Mouse (Mus musculus): ENCODE data around the gene Stk17b.

The Stk17b gene

DNA sequence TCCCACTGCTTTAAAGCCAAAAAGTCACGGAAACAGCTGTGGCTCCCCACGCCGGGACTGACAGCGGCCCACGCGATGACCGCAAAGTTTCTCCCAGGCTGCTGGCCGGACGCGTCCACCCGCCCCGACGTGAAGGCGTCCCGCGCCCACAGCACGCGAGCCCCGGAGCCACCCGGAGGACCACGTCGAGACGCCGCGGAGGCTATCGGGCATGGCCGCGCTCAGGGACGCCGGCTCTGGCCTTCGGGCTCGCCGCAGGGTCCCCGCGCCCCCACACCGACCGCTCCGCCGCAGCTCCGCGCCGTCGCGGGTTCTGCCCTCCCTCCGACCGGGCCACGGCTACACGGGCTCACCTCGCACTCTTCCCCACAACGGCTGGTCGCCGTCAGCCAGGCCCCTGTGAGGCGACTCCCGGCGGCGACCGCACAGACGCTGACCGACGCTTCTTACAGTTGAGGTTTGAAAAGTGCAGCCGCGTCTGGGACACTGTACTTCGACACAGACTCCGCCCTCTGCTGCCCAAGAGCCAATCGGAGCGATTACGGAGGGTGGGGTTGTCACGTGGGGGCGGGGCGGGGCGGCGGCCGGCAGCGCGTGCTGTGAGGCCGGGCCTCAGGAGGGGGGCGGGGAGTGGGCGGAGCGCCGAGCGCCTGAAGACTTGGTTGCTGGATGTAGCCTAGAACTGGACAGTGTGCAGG, at the start of gene Stk17b:
Gene Stk17b, minus strand, starts transcription at position 504 of the 698 bp plus-strand sequence.
- peak; percentile 95 for DNase-seq (ENCODE audit: low read depth, low spot score)

DNA sequence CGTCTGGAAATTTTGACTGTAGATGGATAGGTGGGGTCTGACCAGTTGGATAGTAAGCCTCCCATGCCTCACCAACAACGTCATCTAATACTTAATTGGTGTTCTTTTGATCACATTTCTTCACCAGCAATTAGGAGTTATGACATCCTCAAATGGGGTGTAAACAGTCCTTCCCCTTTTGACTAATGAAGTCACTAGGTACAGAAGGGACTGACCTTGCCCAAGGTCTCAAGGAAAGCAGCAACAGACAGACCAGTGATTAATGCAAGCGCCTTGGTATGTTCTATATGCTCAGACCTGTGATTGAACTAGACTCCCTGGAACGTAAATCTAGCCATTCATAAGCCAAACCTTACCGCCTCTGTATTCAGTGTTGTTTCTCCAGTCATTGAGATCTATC, 45.3 kb upstream of the Stk17b start:
- no peak for DNase-seq (ENCODE audit: low read depth, low spot score)

DNA sequence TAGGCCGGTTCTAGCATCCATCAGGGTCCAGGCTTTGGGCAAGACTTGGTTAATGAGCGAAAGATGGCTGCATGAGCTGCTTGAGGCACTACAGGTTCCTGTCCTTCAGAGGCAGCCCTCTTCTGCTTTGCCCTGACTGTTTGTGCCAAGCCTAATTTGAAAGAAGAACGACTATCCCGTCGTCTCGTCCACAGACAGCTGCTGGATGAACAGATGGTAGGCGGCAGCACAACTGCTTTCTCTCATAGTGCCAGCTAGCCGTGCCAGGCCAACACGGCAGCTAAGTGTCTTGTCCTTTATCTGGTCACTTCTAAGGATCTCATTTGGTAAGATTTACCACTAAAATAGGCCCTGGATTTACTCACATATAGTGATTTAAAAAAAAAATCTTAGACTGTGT, 44.1 kb upstream of the Stk17b start:
- no peak for DNase-seq (ENCODE audit: low read depth, low spot score)

DNA sequence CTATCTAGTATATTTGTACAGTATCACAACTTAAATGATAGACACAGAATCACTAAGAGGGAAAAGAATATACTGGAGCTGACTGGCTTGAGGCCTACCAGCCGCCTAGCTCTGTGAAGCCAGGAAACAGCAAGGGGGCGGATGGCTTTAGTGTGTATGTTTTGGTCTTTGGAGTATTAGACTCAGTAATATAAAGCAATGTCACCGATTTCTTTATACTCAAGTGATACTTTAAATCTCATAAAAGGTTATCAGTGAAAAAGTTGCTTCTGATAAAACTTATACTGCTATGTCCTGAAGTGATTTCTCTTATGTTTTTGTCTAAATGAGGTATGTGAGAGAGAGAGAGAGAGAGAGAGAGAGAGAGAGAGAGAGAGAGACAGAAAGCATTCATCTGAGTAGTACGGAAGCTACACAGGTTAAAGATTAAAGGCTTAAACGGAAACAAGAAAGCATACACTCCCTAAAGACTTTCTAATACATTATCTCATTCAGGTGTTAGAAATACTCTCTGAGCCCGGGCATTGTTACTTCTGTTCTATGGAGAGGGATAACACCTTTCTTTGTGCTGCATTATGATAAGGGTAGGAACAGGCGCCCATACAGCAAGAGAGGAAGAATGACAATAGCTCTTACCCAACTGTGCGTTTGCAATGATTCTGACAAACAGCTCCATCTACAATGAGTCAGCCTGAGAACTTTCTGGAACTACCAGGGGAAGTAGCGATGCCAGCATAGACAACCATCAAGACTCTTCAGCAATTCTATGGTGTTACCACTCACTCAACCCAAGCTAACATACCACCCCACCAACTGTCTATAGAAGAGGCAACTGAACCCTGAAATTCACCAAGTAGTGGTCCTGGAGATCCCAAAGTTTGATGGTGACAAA, 39.7 kb upstream of the Stk17b start:
- DNase-seq (ENCODE audit: low read depth, low spot score) = no peak

DNA sequence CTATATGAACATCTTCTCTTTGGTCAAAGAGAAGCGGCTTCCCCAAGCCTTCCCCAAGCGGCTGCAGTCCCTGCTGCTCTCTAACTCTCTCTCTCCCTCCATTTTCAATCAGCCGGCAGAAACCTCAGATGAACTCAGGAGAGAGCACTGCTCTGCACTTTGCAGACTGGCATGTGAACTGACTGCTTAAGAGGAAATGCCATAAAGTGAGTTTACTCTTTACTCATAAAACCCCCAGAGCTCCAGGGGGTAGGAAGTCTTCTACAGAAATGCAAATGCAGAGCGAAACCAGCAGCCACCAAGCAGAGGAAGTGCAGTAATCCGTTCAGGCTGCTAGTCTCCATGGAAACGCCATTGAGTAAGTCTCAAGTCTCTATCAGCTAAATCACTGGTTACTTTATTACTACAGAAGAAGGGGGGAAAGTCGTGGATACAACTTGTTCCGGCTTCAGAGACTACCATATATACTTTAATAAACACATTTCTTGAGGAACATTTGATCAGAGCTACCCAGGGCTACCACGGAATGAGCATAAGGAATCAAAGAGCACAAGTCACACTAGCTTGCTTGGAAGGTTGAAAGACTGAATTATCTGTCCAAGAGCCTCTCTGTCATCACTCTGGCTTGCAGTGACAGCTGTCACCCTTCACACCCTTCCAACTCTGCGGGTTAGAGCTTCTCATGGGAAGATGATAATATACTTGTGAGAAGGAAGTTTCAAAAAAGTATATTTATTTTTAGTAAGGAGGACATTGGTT, 38.8 kb upstream of the Stk17b start:
- peak; percentile 99 for DNase-seq (ENCODE audit: low read depth, low spot score)

DNA sequence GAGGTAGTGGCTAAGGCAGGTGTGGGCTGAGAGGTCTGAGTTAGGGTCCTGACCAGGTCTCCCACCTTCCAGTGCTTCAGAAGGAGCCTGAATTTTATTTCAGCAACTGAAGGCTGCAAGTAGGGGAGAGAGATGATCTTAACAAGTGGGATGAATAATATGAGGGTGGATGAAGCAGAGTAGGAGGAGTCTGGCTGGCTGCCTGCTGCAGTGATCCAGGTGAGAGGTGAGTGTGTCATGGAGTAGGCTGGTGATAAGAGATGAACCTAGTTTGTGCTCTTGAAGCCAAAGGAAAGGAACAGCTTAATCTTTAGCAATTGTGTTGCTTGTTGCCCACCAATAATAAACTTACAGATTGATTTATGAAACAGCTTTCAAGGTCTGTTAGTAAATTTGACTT, 37.0 kb upstream of the Stk17b start:
- no peak for DNase-seq (ENCODE audit: low read depth, low spot score)

DNA sequence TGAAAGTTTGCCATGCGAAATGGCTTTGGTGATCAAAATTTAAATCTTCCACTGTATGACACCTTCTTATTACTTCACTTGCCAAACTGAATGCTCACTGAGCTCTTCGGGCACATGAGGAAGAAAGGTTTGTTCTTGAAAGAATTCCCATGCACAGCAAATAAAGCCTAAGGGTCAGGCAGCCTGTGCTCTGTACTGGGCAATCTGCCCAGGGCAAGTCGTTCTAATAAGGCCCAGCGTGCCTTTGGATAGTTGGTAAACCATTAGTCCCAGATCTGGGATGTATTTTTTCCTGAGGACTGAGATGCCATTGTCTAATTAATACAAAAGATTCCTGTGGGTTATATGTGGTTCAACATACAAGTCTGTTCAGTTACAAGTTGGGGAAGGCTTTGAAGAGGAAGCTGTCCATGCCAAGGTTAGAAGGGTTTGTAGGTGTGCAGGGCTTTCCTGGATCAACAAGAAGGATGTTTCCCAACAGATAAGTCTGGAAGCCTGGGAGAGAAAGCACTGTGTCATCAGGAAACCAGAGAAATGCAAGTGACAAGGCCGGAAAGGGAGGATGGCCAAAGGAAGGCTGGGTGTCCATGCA, 35.1 kb upstream of the Stk17b start:
- no peak for DNase-seq (ENCODE audit: low read depth, low spot score)

DNA sequence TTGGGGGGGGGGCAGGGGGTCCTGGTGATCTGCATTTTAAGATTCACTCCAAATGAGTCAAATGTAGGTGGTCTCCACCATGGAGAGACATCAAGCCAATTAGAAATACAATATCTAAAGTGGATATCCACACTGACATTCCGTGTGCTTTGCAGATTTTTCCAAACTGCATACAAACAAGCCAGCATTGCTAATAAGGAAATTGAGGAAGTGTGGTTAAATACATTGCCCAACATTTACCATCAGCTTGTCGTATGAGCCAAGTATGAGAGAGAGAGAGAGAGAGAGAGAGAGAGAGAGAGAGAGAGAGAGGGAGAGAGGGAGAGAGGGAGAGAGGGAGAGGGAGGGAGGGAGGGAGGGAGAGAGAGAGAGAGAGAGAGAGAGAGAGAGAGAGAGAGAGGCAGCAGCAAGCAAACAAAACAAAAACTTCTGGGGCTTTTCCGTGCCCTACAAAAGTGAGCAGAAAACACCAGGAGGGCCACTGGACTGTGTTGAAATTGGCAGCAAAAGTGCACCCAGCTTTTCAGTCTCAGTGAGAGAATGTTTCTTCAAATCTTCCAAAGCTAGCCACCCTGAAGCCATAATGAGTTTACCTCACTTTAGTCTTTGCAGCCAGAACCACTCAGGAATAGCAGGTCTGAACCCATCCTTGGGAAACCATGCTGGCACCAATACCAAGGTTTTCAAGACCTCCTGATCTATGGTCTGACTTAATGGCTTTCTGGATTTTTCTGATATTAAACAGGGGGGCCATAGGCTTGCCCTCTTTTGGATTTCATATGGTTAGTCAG, 33.2 kb upstream of the Stk17b start:
- DNase-seq (ENCODE audit: low read depth, low spot score) = no peak

DNA sequence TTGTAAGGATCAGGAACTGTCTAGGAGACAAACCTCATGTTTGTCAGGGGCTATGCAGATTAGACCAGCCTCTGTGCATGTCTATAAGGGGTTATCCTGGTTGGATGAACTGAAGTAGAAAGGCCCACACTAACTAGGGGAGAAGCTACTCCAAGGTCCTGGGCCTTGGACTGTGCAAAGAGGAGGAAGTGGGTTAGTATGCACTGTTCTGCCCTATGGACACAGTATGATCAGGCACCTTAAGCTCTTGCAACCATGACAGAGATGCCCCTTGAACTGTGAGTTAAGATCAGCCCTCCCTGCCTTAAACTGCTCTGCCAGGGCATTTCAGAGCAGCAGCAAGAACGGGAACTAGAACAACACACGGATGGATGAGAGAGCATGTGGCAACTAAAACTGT, 31.3 kb upstream of the Stk17b start:
- DNase-seq (ENCODE audit: low read depth, low spot score) = no peak

DNA sequence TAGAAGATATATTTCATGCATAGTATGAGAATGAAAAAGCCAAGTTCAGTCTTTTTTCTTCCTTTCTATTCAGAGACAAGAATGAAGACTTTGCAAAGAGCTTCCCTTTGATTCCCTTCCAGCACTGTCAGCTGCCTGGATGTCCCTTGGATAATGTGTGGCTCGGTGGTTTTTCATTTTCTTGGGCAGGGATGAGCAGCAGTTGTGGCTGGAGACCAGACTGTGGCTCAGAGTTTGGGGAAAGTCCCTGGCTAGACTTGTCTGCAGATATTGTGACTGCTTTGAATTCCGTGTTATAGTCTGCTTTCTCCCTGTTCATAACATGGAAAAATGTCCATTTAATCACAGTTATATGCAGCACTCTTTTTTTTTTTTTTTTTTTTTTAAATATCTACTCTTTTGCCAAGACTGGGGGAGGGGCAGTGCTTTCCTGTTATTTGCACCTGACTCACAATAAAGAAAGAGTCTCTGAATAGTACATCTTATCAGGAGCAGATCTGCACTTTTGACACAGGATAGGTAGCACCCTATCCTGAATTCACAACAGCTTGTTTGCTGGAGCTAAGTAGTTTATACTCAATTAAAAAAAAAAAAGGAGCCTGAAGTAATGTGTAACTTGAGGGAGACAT, 29.2 kb upstream of the Stk17b start:
- no peak for DNase-seq (ENCODE audit: low read depth, low spot score)

DNA sequence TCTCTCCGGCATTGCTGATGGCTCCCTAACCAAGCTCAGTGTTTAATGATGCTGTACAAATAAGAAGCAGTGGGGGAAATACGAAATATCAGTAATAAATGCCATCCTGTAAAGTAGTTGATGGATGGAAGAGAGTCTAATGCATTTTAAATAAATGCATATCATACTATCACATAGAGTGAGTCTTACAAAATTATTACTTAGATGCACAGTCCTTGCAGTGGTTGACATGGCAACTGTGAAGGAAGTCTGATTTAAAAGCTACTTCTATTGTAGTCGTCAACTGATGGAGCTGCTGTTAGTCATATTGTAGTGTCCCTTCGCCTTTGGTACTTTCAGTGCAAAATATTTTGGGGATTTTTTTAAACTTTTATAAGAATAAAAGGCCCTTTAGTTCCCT, 26.9 kb upstream of the Stk17b start:
- DNase-seq (ENCODE audit: low read depth, low spot score) = no peak

DNA sequence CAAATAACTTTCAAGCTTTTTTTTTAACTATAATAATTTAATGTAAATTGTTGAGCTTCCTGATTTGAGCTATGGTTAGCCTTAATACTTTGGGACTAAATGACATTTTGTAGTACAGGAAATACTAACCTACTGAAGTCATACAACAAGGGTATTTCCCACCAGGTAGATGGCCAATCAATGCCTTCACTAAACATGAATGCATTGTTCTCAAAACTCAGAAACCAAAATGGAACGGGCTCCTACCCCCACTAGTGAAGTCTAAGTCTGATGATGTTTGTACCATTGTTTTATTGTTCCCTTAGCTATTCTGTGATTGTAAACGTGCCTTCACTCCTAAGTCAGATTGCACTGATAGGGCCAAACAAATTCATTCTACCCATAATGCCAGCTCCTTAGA, 23.2 kb upstream of the Stk17b start:
- DNase-seq (ENCODE audit: low read depth, low spot score) = no peak

DNA sequence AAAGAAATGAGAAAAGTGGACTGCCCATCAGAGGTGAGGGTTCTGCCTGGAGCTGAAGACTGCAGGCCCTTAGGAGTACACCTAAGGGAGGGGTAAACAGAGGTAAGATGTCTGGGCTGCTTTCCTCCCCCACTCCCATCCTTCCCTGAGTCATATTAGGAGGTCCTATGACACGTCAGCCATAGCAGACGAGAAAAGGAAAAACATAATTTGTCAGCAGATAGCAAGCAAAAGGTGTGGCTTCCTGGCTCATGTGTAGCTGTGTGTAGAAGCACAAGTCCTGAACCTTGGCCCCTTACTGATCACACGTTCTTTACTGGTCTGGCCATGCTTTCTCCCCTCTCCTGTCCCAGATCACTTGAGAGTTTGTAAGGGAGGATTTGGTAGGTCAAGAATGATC, 12.8 kb upstream of the Stk17b start:
- DNase-seq (ENCODE audit: low read depth, low spot score) = no peak

DNA sequence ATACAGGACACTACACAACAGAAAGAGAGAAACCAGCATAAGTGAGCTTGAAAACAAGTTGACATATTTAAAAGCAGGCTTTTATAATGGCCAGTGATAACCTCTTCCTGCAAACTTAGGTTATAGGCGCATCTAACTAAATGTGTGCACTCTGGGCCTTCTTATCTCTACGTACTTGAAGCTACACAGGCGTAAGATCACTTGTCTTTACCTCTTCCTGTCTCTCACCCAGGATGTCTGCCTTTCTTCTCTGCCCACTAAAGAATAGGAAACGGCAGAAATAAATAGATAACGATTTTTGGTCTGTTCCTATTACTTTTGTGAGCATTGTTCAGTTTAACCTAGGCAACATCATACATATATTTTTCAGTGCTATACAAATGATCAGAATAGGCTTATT, 12.1 kb upstream of the Stk17b start:
- no peak for DNase-seq (ENCODE audit: low read depth, low spot score)

DNA sequence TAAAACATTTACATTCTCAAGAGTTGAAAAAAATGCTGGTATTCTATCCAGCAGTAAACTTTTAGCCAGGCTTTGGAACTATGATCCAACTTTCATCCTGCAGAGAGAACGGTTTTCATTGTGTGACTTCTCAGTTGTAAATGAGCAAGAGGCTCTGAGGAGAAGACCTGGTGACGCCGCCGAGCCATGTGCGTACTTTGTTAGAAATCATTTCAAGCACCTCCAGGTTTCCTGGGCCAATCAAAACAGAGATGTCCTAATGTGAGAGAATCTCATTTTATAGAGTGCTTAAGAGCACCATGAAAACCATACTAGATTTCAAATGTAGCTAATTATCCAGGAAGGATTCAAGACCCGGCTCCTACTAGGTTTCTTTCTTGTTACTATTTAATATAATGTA, 11.2 kb upstream of the Stk17b start:
- DNase-seq (ENCODE audit: low read depth, low spot score) = no peak

DNA sequence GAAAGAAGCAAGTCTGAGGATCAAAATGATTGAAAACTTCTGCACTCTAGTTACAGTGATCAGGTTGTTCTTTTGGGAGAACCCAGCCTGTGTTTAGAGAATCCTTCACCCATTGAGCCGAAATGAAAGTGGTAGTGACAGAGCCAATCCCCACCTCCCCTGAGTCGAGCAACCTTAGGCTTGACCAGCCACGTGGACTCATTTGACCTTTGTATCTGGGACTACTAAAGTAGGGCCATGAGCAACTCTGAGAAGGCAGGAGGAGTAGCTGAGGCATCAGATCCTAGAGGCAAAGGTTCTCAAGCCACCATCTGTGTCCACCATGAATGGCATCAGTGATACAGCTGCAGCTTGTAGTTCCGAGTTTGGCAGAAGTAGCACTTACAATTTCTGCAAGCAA, 10.6 kb upstream of the Stk17b start:
- no peak for DNase-seq (ENCODE audit: low read depth, low spot score)

DNA sequence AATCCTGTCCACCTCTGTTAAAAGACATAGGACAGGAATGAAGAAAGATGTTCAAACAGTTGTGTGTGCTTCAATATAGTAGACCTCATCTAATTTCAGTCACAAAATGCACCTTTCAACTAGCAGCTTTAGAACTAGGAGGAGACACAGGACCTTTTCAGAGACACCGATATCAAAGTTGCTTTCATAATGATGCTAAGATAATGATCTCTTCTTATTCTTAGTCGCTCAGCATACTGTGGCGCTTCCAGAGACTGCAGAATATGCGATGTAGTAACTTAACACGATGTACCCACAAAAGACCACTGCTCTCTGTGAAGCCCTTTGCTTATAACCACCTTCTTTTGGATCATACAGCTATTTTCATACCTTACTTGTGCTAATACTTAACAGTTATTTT, 10.1 kb upstream of the Stk17b start:
- no peak for DNase-seq (ENCODE audit: low read depth, low spot score)

DNA sequence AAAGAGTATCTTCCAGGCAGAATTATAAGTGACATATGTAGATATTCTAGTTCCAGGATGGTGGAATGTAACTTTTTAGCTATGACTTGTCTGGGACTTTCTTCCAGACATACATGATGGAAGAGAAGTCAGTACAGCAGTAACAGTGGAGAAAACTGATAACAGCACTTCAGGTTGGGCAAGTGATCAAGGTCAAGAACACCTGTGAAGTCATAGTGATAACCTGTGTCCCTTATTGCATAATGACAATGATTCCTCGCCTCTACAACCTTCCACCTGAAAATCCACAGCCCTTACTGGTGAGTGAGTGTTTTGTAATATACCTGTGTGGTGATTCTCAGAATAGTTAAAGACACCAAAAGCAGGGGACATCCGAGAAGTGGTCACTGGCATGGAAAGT, 9.3 kb upstream of the Stk17b start:
- DNase-seq (ENCODE audit: low read depth, low spot score) = no peak

DNA sequence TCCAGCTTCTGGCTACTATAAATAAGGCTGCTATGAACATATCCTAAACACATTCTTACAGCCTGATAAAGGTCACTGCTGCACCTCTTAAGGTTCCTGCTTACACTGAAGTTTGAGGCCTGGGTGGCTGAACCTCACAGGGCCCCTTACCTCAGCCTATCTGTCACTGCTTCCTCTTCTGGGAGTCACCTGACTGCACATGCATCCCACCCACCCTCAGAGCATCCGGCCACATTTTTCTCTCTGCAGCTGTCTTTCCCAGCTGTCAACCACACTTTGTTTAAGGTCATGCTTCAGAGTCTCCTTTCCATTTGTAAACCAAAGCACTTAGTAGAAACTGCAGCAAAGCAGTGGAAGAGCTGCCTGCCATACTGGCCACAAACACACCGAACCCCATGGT, 6.3 kb upstream of the Stk17b start:
- no peak for DNase-seq (ENCODE audit: low read depth, low spot score)

DNA sequence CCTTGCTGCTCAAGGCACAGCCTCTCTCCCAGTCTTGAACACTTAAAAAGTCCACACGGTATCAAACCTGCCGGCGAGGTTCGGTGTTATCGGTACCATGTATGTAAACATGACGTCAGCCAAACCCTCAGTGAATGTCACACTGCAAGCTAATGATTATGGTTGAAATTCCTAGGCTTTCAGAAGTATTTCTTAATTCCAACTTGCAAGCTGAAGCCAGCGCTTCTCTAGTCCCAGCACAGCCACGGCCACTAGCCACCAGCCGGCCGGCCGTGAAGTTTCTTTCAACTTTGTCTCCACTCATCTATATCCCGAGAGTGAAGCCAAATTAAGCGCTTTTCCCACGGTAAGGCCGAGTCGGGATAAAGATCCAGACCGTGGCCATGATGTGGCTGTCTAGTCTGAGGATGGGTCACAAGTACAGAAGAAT, 718 bp downstream of the Stk17b start:
- DNase-seq (ENCODE audit: low read depth, low spot score) = peak; percentile 59

DNA sequence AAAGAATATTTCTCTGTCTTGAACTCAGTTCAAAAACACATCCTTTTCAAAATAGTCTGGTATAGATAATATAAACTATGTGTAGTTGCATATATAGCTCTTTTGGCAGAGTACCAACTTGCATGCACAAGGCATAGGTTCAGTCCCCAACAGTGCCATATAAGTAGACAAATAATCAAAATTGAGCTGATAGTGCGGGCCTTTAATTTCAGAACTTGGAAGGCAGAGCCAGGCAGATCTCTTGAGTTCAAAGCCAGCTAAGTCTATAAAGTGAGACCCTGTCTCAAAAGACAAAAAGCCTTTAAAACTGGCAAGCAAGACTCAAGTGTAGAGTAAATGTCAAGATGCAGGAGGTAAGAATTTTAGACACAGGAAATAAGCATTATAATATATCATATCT, 2.1 kb downstream of the Stk17b start:
- no peak for DNase-seq (ENCODE audit: low read depth, low spot score)
